Mouse (Mus musculus): ENCODE measurements at regions not wholly inside any gene's neighbourhood (a gene's known extent, or its start where the extent isn't known, plus 50 kb on each side); places are given as distances from the start of the nearest gene placed in this dataset.

GRCm38 (mm10) chr11:56149752-56150151 lies 108.9 kb upstream of the Nmur2 start:
- TF ChIP-seq CTCF (IDR thresholded peaks at IDR 0.05; ENCODE audit: low read depth) (no peak), EP300 (IDR thresholded peaks at IDR 0.05; ENCODE audit: low read depth) (no peak)
